Mouse (Mus musculus): ENCODE results near the gene Olfr157. TPM values are rescaled to one million over a fixed set of nuclear protein-coding genes. Genes with fewer than 3 reads are reported as not detected.

The Olfr157 gene
- total RNA-seq (2021): not detected
- long read RNA-seq, experiment 1: 0 reads
- long read RNA-seq, experiment 2: 0 reads

DNA sequence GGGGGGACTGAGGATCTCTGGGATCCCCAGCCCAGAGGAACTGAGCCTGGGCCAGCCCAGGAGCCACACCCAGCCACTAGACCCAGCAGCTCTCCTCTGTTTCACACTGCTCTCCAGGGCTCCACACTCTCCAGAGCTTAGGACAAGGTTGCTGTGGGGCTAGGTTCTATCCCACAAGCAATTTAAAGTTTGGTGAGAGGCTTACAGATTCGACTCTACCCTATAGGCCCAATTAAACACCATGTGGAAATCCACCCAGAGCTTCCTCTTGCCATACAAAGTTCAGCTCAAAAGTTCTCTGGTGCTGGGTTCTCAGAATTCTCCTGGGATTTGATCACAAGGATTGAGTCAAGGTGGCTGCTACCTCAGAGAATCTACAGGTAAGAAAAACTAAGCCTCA lies at the start of gene Olfr157:
Olfr157 (minus strand) TSS at position 101 of the 400 bp plus-strand sequence.
- no peak for DNase-seq
- intact Hi-C loops (cut with DNase I): no loop called here

DNA sequence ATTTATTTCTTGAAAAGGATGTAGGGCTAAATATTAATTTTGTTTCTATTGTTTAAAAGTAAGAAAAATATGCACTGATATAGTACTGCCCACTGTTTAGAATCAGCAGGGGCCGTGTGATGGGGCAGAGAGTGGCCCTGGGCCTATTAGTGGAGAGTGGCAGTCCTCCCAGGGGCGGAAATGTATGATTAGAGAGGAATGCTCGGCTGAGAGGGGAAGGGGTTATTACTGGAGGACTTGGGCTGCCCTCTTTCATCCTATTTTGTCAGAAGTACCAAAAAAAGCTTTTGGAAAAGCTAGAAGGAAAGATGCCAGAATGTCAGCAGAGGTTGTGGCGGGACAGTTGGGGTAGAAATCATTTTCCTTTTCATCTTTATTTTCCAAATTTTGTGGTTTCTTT lies 44.2 kb upstream of the Olfr157 start:
- intact Hi-C loops (cut with DNase I): no loop called here
- no peak for DNase-seq

DNA sequence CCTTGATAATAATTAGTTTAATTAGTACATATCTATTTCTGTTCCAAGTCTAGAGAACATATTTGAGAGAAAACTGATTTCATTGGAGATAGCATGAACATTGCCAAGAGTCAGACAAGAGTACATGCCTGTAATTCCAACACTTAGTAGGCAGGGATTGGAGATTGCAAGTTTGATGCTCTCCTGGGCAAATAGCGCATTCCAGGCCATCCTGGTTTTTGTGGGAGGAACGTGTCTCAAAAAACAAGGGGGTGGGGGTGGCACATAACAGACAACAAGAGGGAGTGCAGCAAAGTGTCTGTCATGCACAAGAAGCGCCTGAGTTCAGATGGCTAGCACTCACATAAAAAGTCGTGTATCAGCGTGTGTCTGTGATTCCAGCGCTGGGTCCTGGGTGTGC lies 39.6 kb upstream of the Olfr157 start:
- intact Hi-C loops (cut with DNase I): no loop called here

DNA sequence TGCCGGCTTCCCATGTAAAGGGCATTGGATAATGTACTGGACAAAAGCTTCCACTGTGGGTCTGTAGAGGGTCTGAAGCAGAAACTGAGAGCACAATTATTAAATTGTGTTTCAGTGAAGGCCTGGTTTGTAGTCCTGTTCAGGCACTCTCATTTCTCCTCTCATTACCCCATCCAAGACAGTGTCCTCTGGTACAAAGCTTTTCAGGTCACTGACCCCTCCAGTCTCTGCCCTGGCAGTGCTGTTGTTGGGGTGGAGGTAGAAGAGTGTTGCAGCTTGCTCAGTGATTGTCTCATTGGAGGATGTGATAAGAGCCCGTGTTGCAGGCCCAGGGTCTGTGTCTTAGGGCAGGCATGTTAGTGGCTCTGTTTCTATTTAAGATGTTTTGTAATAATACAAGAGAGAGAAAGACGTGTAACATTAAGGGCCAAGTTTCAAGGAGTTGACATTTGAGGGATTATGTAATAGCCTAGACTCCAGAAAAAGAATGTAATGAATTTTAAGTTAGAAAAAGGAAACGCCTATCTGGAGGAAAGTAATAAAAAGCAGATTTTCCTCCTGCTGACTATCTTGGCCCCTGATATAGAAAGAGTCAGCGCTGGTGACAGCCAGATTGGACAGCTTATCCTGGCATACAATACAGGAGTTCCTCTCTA lies 38.2 kb upstream of the Olfr157 start:
- intact Hi-C loops (cut with DNase I): no loop called here
- peak in 1 of 2 experiments; percentile 7 for DNase-seq

More for the DNA sequence above, 39.6 kb upstream of the Olfr157 start:
- no peak for DNase-seq

DNA sequence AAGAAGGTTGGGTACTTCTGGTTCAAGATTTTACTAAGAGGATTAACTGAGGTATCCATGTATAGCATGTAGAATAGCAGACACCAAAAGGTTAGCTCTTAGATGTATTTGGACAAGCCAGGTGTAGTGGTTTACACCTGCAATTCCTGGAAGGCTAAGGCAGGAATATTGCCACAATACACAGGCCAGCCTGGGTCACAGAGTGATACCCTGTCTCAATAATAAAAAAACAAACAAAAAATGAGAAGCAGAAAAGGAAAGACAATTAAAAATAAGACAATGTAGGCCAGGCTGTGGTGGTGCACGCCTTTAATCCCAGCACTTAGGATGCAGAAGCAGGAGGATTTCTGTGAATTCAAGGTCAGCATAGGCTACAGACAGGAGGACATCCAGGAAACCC lies 37.2 kb upstream of the Olfr157 start:
- intact Hi-C loops (cut with DNase I): no loop called here

DNA sequence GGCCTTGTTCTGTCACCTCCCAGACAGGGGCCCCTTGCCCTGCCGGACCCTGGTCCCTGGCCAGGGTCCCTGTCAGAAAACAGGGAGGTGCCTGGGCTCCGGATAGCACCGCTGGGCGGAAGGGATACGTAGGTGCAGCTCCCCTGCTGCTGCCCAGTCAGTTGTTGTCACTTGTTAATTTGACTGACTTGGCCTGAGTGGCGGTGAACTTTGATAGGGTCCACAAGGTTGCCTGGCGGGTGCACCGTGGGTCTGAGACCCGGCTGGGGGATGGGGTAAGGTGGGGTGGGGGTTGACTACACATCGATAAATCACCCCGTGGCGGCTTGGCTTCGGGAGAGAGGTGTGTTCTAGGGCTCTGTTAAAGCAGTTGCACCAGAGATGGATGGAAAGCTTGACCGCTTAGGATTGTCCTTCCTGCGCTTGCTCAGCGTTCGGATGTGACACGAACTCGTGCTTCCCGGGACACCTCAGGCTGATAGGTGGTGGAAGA lies 36.0 kb upstream of the Olfr157 start:
- intact Hi-C loops (cut with DNase I): no loop called here
- DNase-seq: peak; percentile 7 to 9

More for the DNA sequence above, 37.2 kb upstream of the Olfr157 start:
- no peak for DNase-seq

DNA sequence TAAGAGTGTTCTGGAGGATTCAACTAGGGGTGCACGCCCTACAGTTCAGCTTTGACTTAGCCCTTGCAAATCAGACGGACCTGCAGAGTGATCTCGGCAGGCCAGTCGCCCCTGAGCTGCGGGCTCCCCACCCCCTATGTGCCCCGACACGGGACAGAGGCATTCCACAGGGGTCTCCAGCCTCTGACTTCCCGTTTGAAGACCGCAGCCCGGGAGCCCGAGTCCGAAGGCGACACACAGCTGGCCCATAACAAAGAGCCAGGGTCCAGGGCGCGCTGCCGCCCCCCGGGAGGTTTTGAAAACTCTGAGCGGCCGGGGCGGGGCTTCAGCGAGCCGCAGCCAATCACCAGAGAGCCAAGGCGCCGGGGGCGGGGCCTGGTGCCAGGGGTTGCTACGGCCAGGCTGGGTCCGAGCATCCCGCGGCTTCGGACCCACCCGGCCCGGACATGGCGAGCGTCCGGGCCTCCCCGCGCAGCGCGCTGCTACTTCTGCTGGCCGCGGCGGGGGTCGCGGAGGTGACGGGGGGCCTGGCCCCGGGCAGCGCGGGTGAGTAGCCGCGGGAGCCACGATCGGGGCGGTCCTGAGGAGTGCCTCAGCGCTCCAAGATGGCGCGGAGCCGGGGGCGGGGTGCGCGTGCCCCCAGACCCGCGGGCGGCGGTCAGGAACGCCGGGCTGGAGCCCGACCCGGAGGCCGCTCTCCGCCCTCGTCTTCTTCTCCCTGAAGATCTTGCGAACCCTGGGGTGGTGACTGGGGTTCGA lies 35.3 kb upstream of the Olfr157 start, which contains the start of gene Reck:
Reck (plus strand) TSS at position 371 of the 759 bp plus-strand sequence.
- intact Hi-C loops (cut with DNase I): no loop called here
- DNase-seq: peak; percentile 89 to 90

DNA sequence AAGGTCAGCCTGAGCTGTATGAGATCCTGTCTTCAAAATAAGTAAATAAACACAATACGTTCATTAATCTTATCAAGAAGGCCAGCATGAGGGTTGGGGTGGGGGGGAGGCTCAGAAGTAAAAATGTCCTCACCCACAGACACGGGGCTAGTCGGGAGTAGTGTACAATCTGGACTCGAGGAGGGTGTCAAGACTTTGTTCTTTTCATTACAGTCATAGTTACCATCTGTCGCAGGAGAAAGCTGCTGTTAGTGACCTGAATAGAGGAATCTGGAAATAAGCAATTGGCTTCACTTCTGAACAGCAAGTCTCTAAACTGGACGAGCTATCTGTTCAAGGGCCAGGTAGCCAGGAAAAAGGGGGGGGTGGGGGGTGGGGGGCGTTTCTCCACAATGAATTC lies 34.5 kb upstream of the Olfr157 start:
- DNase-seq: no peak
- intact Hi-C loops (cut with DNase I): no loop called here

DNA sequence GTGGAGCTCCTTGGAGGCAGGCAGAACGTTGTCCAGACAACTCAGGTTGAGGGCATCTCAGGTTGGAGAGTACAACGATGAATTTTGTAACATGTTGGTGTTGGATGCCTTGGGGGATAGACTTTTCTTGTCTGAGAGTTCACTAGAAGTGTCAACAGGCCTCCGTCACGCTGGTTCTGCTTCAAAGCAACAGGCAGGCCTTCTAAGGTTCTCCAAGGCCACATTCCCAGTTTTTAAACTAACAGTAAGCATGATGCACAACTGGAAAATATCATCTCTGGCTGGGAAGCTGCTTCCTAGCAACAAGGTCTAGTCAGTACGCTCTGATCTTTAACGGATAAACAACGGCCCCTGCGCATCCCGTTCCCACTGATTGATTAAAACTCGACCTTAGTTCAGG lies 29.8 kb upstream of the Olfr157 start:
- intact Hi-C loops (cut with DNase I): loop anchor here (10.0 kb wide), 1 partner anchor 235 kb away; the partner anchor contains the start of gene Npr2
- DNase-seq: no peak

DNA sequence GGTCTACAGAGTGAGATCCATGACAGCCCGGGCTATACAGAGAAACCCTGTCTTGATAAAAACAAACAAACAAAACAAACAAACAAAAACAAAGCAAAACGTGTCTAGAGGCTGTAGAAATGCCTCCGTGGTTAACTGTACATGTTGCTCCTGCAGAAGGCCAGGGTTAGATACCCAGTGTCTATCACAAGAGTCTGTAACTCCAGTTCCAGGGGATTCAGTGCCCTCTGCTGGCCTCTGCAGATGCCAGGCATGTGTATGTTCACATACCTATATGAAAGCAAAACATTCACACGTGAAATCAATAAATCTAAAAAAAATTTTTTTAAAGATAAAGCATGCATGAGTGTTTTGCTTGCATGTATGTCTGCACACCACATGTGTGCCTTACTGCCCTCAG lies 23.3 kb upstream of the Olfr157 start:
- no peak for DNase-seq
- intact Hi-C loops (cut with DNase I): loop anchor here (10.0 kb wide), 1 partner anchor 228 kb away; the partner anchor contains the start of gene Npr2

DNA sequence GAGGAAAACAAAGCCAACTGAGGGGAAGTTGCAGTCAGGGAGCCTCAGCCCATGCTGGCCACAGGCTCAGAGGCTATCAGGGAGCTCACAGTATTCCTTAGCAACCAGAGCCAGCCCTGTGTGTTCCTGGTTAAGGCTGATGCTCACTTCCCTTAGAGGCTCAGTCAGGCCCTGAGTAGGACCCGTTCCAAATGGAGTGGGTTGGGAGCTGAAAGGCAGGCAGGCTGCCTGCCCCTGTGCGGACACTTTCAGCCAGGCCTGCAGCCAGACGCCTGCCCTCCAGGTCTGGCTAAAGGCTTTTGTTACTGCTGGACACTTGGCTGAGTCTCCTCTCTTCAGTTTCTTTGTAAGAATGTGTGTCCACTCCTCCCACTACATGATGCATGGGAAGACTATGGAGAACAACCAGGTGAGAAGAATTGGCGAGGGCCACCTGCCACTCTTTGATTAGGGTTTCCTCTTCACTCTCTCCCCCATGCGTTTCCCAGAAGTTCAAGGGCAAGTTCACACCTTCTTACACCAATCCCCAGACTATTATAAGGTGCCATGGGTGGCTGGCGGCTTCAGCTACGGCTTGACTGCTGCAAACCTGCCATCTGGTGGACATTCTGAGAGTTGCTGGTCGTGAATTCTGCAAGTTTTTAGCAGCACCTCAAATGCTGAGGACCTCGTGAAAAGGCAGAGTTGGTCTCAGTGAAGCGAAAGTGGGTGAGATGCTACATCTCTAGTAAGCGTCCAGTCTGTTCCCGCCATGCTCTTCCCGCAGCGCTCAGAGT lies 20.9 kb upstream of the Olfr157 start:
- DNase-seq: peak; percentile 65 to 81
- intact Hi-C loops (cut with DNase I): loop anchor here (1.0 to 10.0 kb wide), 5 partner anchors 36 to 226 kb away; partner anchors contain the start of gene Npr2

DNA sequence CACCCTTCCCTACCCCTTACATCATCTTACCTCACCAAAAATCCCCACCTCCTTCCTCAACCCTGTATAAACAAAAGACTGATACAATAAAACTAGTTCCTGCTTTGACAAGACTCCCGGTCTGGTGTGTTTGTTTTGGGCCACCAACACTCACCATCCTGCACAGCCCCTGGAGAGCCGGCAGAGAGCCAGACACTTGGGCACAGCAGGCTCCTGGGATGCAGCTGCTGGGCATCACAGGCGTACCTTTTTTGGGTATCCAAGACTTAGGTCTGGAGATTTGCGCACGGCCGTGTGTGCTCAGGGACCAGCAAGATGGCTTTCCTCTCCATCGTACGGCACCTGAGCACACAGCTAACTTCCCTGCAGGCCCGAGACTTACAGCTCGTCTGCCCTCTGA lies 19.9 kb upstream of the Olfr157 start:
- intact Hi-C loops (cut with DNase I): loop anchor here (2.0 to 10.0 kb wide), 3 partner anchors 35 to 225 kb away; partner anchors contain the start of gene Npr2
- no peak for DNase-seq

DNA sequence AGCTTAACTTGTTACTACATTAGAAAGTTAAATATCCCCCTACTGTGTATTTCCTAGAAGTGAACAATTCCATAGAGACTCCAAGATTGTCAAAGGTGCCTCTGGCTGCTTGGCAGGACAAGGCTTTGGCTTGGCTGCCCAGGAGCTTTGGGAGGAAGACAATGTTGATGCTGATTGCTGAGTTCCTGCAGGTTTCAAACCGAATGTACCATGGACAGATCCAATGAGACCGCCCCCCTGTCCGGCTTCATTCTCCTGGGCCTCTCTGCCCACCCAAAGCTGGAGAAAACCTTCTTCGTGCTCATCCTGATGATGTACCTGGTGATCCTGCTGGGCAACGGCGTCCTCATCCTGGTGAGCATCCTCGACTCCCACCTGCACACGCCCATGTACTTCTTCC lies 14.1 kb upstream of the Olfr157 start:
- intact Hi-C loops (cut with DNase I): no loop called here
- DNase-seq: no peak

DNA sequence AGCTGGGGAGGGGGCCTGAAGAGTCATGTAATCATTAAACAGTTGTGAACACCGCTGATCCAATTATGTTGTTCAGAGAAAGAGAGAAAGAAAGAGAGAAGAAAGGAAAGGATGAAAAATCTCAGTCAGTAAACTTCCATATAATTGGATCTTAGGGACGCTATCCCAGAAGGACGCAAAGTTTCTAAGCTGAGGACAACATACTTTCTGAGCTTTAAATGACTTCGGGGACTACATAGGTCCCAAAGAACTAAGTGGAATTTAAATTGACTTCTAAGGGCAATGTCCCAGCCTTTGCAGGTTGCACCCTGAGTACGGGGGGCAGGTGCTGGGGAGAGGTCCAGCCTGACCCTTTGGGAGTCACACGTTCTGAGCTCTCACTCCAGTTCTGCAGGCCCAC lies 11.3 kb upstream of the Olfr157 start, which contains the start of gene Olfr155:
Olfr155 (plus strand) TSS at position 301 of the 400 bp plus-strand sequence.
- intact Hi-C loops (cut with DNase I): no loop called here
- DNase-seq: no peak

DNA sequence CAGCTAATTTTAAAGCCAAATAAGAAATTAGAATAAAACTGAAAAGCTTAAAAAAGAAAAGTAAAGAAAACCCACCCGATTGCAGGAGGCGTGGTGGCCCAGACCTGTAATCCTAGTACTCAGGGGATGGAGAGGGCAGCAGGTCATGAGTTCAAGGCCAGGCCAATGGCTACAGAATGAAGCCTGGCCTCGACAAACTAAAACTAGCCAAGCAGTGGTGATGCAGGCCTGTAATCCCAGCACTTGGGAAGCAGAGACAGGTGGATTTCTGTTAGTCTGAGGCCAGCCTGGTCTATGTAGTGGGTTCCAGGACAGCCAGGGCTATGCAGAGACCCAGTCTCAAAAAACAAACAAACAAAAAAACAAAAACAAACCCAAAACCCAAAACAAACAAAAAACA lies 1.7 kb downstream of the Olfr157 start:
- no peak for DNase-seq
- intact Hi-C loops (cut with DNase I): no loop called here

DNA sequence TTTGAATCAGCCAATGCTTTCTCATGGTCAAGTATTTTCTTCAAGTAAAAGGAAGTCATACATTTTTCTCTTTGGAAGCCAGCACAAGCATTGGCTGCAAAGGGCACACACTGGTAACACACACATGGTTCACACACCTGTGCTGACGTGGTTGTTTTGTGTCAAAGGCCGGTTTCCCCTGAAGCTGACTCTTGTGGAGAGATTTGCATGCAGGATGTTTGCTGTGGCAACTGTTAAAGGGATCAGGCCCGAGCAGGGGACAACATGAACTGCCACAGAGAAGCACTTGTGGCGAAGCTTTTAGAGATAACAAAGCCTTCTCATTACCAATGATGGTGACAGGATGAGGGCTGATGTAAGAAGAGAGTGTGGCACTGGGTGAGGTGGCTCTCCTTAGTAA lies 5.3 kb downstream of the Olfr157 start:
- no peak for DNase-seq
- intact Hi-C loops (cut with DNase I): no loop called here

DNA sequence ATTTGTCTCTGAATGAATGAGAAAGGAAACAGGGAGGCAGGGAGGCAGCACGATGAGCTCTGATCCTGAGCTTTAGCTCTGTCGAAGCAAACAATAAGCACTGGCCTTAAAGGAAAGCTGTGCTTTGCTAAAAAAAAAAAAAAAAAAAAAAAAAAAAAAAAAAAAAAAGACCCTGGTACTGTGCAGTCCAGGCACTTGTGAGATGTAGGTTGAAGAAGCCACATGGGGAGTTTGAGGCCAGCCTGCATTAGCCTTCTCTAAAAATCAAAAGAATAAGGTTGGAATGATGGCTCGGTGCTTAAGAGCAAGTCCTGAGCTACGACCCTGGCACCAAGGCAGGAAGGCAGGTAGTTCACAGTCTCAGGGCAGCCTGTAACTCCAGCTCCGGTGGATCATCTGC lies 6.2 kb downstream of the Olfr157 start:
- intact Hi-C loops (cut with DNase I): no loop called here
- DNase-seq: no peak

DNA sequence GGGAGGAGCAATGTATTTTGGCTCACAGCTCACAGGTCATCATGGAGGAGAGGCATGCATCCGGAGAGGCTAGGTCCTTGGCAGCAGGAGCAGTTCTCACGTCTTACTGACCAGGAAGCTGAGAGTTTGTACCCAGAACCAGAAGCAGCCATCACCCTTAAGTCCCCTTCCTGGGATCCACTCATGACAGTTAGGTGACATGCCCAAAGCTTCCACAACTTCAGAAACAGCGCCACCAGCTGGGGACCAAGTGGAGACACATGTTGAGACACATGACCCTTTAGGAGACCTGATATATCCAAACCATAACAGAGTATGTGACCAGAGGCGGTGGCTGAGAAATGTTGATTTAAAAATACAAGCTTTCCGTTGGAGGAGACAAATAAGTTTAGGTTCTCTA lies 8.0 kb downstream of the Olfr157 start:
- intact Hi-C loops (cut with DNase I): no loop called here
- DNase-seq: no peak

DNA sequence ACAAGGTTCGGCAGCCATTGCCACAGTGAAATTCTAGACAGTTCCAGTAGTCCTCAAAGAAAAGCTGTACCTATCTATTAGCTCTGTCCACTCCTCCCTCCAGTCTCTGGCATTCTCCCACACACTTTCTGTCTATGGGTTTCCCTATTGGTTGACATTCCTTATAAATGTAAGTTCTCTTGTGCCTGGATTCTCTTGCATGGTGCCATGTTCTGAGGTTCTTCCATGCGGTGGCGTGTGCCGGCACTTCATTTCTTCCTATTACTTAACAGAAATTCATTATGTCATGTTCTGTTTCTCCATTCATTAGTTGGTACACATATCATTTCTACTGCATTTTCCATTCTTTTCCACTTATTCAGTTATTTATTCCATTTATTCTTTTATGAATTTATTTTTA lies 11.2 kb downstream of the Olfr157 start:
- no peak for DNase-seq
- intact Hi-C loops (cut with DNase I): no loop called here

DNA sequence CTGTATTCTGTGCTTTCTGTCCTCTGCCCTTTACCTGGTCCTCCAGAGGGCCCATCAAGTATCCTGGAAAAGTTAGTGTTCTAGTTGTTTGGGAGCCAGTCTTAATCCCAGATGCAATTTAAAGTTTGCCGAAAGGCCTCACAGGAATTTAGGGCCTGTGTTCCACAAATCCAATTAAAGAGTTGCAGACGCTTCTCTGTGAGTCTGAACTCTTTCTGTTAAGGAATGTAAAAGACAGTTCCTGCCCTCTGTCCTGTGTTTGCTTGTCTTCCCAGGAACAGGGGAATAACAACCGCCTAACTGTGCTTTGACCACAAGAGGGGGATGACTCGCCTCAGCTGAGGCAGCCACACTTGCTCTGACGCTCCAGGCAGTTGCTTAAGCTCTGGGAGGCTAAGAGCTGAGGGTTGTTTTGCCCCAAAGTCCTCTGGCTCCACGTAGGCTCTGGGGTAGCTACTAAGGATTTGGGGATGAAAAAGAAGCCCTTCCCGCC lies 16.1 kb downstream of the Olfr157 start, which contains the start of gene Olfr156:
Olfr156 (minus strand) TSS at position 51 of the 493 bp plus-strand sequence.
- DNase-seq: peak; percentile 16 to 34
- intact Hi-C loops (cut with DNase I): loop anchor here (2.0 kb wide), 1 partner anchor 37 kb away; no protein-coding TSS in a partner anchor
